Mouse (Mus musculus) midbrain, embryonic 14.5 days (tissue): Measurements from ENCODE around the gene Ric3. TPM values are rescaled to one million over a fixed set of nuclear protein-coding genes. Genes with fewer than 3 reads are reported as not detected.
A peak's percentile ranks its signal among the peaks of the same experiment; 100 is the strongest.

Source experiments
- ATAC-seq: fragments of 200-750 bp; cut with Nextera tagmentation; 2 replicates; pipeline ENCODE4 v1.8.0; 2017; ENCODE audit warnings: moderate number of reproducible peaks, moderate library complexity; ENCODE audit not compliant: low FRiP score, low TSS enrichment
- DNase-seq: peaks from one replicate; pipeline ENCODE4 v3.0.0-alpha.2; 2015
- H3K27ac ChIP-seq: fragments of 300-500 bp; sonication (generic); replicated peaks from 2 replicates; pipeline ENCODE4 v1.5.1; 2014; ENCODE audit warnings: mild to moderate bottlenecking, low read depth, low read length, moderate library complexity
- H3K27me3 ChIP-seq: fragments of 300-500 bp; sonication (generic); 2 replicates; pipeline ENCODE4 v1.6.1; 2014; ENCODE audit warnings: low read length, control low read depth, mixed read lengths; ENCODE audit not compliant: control insufficient read depth, insufficient read depth
- H3K36me3 ChIP-seq: fragments of 300-500 bp; sonication (generic); 2 replicates; pipeline ENCODE4 v1.6.1; 2014; ENCODE audit warnings: low read length, control low read depth; ENCODE audit not compliant: control insufficient read depth, insufficient read depth
- H3K4me1 ChIP-seq: fragments of 300-500 bp; sonication (generic); 2 replicates; pipeline ENCODE4 v1.6.1; 2014; ENCODE audit warnings: mild to moderate bottlenecking, antibody characterized with exemption, low read length, control low read depth; ENCODE audit not compliant: control insufficient read depth, insufficient read depth
- H3K4me2 ChIP-seq: fragments of 300-500 bp; sonication (generic); 2 replicates; pipeline ENCODE4 v1.6.1; 2014; ENCODE audit warnings: mild to moderate bottlenecking, low read length, moderate library complexity
- H3K4me3 ChIP-seq: fragments of 300-500 bp; sonication (generic); replicated peaks from 2 replicates; pipeline ENCODE4 v1.5.1; 2014; ENCODE audit warnings: low read depth, low read length
- H3K9ac ChIP-seq: fragments of 300-500 bp; sonication (generic); replicated peaks from 2 replicates; pipeline ENCODE4 v1.6.1; 2014; ENCODE audit warnings: mild to moderate bottlenecking, low read length, moderate library complexity
- H3K9me3 ChIP-seq: fragments of 300-500 bp; sonication (generic); 2 replicates; pipeline ENCODE4 v1.6.1; 2016; ENCODE audit warnings: low read length, control low read depth, mixed read lengths; ENCODE audit not compliant: control insufficient read depth
- WGBS: fragments of 180-500 bp; shearing (Covaris S2); extraction: QIAGEN DNeasy Blood & Tissue Kit; methylation state at CpG from one replicate; pipeline ENCODE4 v1.1.7; 2014; 5-methylcytosine and 5-hydroxymethylcytosine counted together
- polyA plus RNA-seq: library from polyadenylated mRNA; unstranded; fragments of >200 nt; fragmentation: Nextera tagmentation; extraction: Ambion mirVana; gene quantifications from 2 replicates; pipeline ENCODE4 v1.2.1, GENCODE M21; 2014

Gene Ric3
- polyA plus RNA-seq, 1 experiment from 2014 or later, result 36.1 TPM

- DNase-seq, result peak; percentile 33
- Histone ChIP-seq H3K9me3 (no peaks in the 10 kb centered on the region), H3K4me1 (peaks cover 6% of the 10 kb centered on the region; the same call in 1 of the 2 replicates), H3K27ac (no peak overlapping the region), H3K36me3 (peaks cover 16% of the 10 kb centered on the region), H3K27me3 (no peaks in the 10 kb centered on the region), H3K9ac (no peak overlapping the region), H3K4me2 (no peak overlapping the region), H3K4me3 (no peak overlapping the region)
- whole genome bisulfite sequencing, result 89% methylated on average over 7 of the region's 7 CpGs
- ATAC-seq, result no peak
Observed at GRCm38 (mm10) chr7:109019243-109019642, 63.9 kb downstream of the Ric3 start.

DNA sequence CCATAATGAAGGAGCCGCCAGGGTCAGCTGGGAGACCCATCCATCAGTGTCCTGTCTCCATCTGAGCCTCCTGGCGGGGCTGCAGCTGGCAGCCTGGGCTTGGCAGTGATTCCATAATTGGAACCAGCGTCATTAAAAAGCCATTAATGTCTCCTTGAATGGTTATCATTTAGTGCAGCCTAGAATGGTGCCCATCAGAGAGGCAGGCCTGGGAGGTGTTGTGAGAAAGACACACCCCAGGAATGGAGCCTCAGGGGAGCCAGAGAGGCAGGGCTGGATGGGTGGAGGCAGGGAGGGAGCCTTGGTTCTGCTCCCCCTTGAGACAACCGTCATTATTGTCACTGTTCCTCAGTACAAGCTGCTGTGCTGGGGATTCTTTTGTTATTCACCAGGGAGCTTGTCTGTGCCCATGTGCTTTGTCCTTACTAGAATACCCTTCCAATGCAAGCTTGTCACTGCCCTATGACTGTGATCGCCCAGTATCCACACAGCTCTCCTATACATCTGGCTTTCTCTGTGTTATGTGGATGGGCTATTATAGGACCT is 66.7 kb downstream of the Ric3 start:
- H3K4me1 ChIP-seq, result peaks cover 33% of the 10 kb centered on the region

GRCm38 (mm10) chr7:109014851-109015250 is 68.3 kb downstream of the Ric3 start:
- no peak overlapping the region for H3K4me3 ChIP-seq
- no peak overlapping the region for H3K4me2 ChIP-seq
- no peak for DNase-seq
- H3K27ac ChIP-seq, result no peak overlapping the region
- ATAC-seq, result no peak
- no peak overlapping the region for H3K9ac ChIP-seq
- H3K4me1 ChIP-seq, result peaks cover 38% of the 10 kb centered on the region
- 0 out of 2 replicates have a peak, but pooled peaks cover 4% of the 10 kb centered on the region for H3K27me3 ChIP-seq
- 91% methylated on average over 7 of the region's 7 CpGs for WGBS
- H3K9me3 ChIP-seq, result no peaks in the 10 kb centered on the region
- H3K36me3 ChIP-seq, result no peaks in the 10 kb centered on the region

More for the DNA sequence above, 66.7 kb downstream of the Ric3 start:
- DNase-seq (peak; percentile 34), ATAC-seq (no peak)
- no peak overlapping the region for H3K4me2 ChIP-seq
- no peak overlapping the region for H3K4me3 ChIP-seq
- 0 out of 2 replicates have a peak, but pooled peaks cover 3% of the 10 kb centered on the region for H3K36me3 ChIP-seq
- no peak overlapping the region for H3K9ac ChIP-seq
- H3K27ac ChIP-seq, result peak overlapping the region; percentile 15
- 29% methylated on average over 5 of the region's 5 CpGs for WGBS
- H3K27me3 ChIP-seq, result no peaks in the 10 kb centered on the region
- H3K9me3 ChIP-seq, result no peaks in the 10 kb centered on the region

GRCm38 (mm10) chr7:109012998-109013625 is 70.0 kb downstream of the Ric3 start:
- peaks cover 38% of the 10 kb centered on the region for H3K4me1 ChIP-seq
- H3K4me3 ChIP-seq, result peak overlapping the region; percentile 13; the same call in 1 of the 2 replicates
- WGBS, result 42% methylated on average over 4 of the region's 4 CpGs
- ATAC-seq, result no peak
- H3K9ac ChIP-seq, result peak overlapping the region; percentile 16; the same call in 1 of the 2 replicates
- H3K27ac ChIP-seq, result peak overlapping the region; percentile 93; the same call in 1 of the 2 replicates
- no peaks in the 10 kb centered on the region for H3K9me3 ChIP-seq
- peaks cover 7% of the 10 kb centered on the region; the same call in 1 of the 2 replicates for H3K27me3 ChIP-seq
- DNase-seq, result peak; percentile 45
- H3K36me3 ChIP-seq, result no peaks in the 10 kb centered on the region
- peak overlapping the region; percentile 76 for H3K4me2 ChIP-seq

- Histone ChIP-seq H3K27ac (peak overlapping the region; percentile 93), H3K4me3 (peak overlapping the region; percentile 72), H3K36me3 (no peaks in the 10 kb centered on the region), H3K27me3 (peaks cover 7% of the 10 kb centered on the region; the same call in 1 of the 2 replicates), H3K9me3 (no peaks in the 10 kb centered on the region), H3K9ac (no peak overlapping the region; the same call in 1 of the 2 replicates), H3K4me2 (peak overlapping the region; percentile 76), H3K4me1 (peaks cover 38% of the 10 kb centered on the region)
- WGBS, result 30% methylated on average over 1 of the region's 1 CpGs
- no peak for ATAC-seq
- no peak for DNase-seq
Observed at GRCm38 (mm10) chr7:109012575-109012974, 70.6 kb downstream of the Ric3 start.

DNA sequence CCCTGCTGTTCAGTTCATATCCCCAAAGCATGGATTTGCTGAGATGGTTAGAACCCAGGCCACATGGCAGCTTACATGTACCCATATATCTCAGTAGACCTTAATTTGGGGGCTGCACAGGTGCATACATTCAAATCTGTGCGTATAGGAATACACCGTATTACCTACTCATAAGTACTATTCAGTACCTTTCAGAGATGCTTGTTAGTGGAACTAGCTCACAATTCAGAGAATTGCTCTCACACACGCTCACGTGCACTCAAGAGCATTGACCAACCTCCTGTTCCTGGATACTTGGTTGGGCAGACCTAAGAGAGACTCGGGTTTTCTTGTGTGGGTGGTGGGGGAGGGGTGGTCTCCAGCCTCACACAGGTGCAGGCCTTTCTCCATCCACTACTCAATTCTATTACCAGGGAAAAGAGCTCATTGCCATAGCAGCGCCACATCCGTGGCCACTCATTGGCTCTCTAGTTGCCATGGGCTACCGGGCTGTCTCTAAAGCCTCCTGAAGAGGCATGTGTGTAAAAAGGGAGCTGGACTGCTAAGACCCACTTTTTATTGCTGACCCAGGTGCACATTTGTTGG is 71.4 kb downstream of the Ric3 start:
- DNase-seq (peak; percentile 84), ATAC-seq (peak; percentile 85)
- Histone ChIP-seq H3K4me1 (peaks cover 38% of the 10 kb centered on the region), H3K27ac (peak overlapping the region; percentile 93), H3K4me3 (peak overlapping the region; percentile 72), H3K9ac (peak overlapping the region; percentile 89), H3K36me3 (no peaks in the 10 kb centered on the region), H3K27me3 (peaks cover 7% of the 10 kb centered on the region; the same call in 1 of the 2 replicates), H3K9me3 (no peaks in the 10 kb centered on the region), H3K4me2 (peak overlapping the region; percentile 76)
- WGBS, result 25% methylated on average over 8 of the region's 8 CpGs

- H3K4me1 ChIP-seq, result peaks cover 33% of the 10 kb centered on the region
- peak; percentile 83 for ATAC-seq
Observed at GRCm38 (mm10) chr7:109010720-109011595, 72.2 kb downstream of the Ric3 start.

DNA sequence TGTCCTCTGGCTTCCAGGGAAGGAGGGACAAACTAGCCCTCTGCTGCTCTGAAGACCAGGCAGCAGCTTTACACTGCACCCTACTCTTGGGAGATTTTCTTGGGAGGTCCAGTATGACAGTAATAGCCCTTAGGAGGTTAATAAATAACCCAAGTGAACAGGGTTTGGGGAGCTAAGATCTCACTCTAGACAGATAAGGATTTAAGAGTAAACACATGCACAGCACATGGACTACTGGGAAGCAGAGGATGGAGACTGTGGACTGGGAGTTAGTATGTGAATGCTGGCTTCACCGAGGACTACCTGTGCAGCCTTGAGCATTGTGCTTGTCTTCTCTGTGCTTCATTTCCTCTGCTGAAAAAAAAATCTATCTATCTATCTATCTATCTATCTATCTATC is 73.9 kb downstream of the Ric3 start:
- H3K27ac ChIP-seq, result no peak overlapping the region
- H3K36me3 ChIP-seq, result no peaks in the 10 kb centered on the region
- 95% methylated on average over 1 of the region's 1 CpGs for WGBS
- no peak overlapping the region for H3K4me3 ChIP-seq
- peaks cover 7% of the 10 kb centered on the region; the same call in 1 of the 2 replicates for H3K27me3 ChIP-seq
- DNase-seq, result no peak
- H3K9ac ChIP-seq, result no peak overlapping the region
- no peaks in the 10 kb centered on the region for H3K9me3 ChIP-seq
- no peak overlapping the region for H3K4me2 ChIP-seq
- peaks cover 33% of the 10 kb centered on the region for H3K4me1 ChIP-seq
- ATAC-seq, result no peak

More at GRCm38 (mm10) chr7:109010720-109011595, 72.2 kb downstream of the Ric3 start:
- under 1% methylated on average over 81 of the region's 82 CpGs for WGBS
- H3K9ac ChIP-seq, result peak overlapping the region; percentile 89
- H3K27me3 ChIP-seq, result peaks cover 7% of the 10 kb centered on the region; the same call in 1 of the 2 replicates
- H3K4me3 ChIP-seq, result peak overlapping the region; percentile 72
- DNase-seq, result peak; percentile 84
- H3K27ac ChIP-seq, result peak overlapping the region; percentile 93
- no peaks in the 10 kb centered on the region for H3K9me3 ChIP-seq
- H3K36me3 ChIP-seq, result no peaks in the 10 kb centered on the region
- peak overlapping the region; percentile 76 for H3K4me2 ChIP-seq
